Mouse (Mus musculus) CH12.LX (cell line): Measurements from ENCODE around the gene Mex3d. TPM values are rescaled to one million over a fixed set of nuclear protein-coding genes. Genes with fewer than 3 reads are reported as not detected.

Experiments used
- DNase-seq: peaks from one replicate; pipeline ENCODE4 v3.0.0-alpha.2; 2013; ENCODE audit errors: extremely low read depth
- H3K27ac ChIP-seq: 2 replicates; pipeline ENCODE4 v1.5.1; 2012; ENCODE audit warnings: low read depth, mild to moderate bottlenecking, control low read depth, moderate library complexity; ENCODE audit not compliant: insufficient read depth
- H3K27me3 ChIP-seq: replicated peaks from 2 replicates; pipeline ENCODE3; 2012; ENCODE audit warnings: inconsistent platforms
- H3K36me3 ChIP-seq, 2 experiments: replicated peaks in 1 of 2; 2 replicates each; pipeline versions ENCODE3 to v1.6.1; 2012; ENCODE audit warnings: inconsistent platforms in 1 of 2, low read length in 1 of 2, mild to moderate bottlenecking in 1 of 2, mixed read lengths in 1 of 2, moderate library complexity in 1 of 2; ENCODE audit not compliant: control insufficient read depth in 1 of 2, insufficient read depth in 1 of 2
- H3K4me1 ChIP-seq, 2 experiments: 2 replicates each; pipeline ENCODE4 v1.6.1; 2012; ENCODE audit warnings: inconsistent platforms in 1 of 2, moderate library complexity in 1 of 2; ENCODE audit not compliant: insufficient read depth in 2 of 2, control insufficient read depth in 1 of 2
- H3K4me2 ChIP-seq: 2 replicates; pipeline ENCODE4 v1.6.1; 2012; ENCODE audit warnings: low read depth, mild to moderate bottlenecking, control low read depth; ENCODE audit not compliant: poor library complexity, insufficient read depth, severe bottlenecking
- H3K4me3 ChIP-seq, 3 experiments: fragments of 150-350 bp in 1 of 3; sonication (generic) in 1 of 3; replicated peaks in 1 of 3; 2 replicates each; pipeline versions ENCODE3 to v1.5.1; 2011 to 2012; ENCODE audit warnings: low read depth in 2 of 3, low read length in 2 of 3, mild to moderate bottlenecking in 2 of 3, moderate library complexity in 2 of 3, control low read depth in 1 of 3, improper control_type of control experiment in 1 of 3, inconsistent platforms in 1 of 3, mixed read lengths in 1 of 3; ENCODE audit not compliant: poor library complexity in 1 of 3
- H3K79me2 ChIP-seq: replicated peaks from 2 replicates; pipeline ENCODE4 v1.6.1; 2012; ENCODE audit warnings: mild to moderate bottlenecking, moderate library complexity; ENCODE audit not compliant: control insufficient read depth, poor library complexity, insufficient read depth, severe bottlenecking; ENCODE audit errors: extremely low read depth
- H3K9ac ChIP-seq: 2 replicates; pipeline ENCODE4 v1.6.1; 2012; ENCODE audit warnings: low read depth, mild to moderate bottlenecking, control low read depth, moderate library complexity; ENCODE audit not compliant: insufficient read depth
- H3K9me3 ChIP-seq: replicated peaks from 2 replicates; pipeline ENCODE3; 2012; ENCODE audit warnings: low read length, inconsistent platforms, mixed read lengths
- CHD2 ChIP-seq: IDR thresholded peaks from 2 replicates; pipeline ENCODE4 v1.6.1; 2011; ENCODE audit warnings: low read length, improper control_type of control experiment
- CTCF ChIP-seq, 2 experiments: IDR thresholded peaks in 1 of 2; conservative IDR thresholded peaks in 1 of 2; 2 replicates each; pipeline ENCODE4 v1.5.1; 2011 to 2012; ENCODE audit warnings: low read depth in 2 of 2, low read length in 2 of 2, improper control_type of control experiment in 1 of 2, inconsistent platforms in 1 of 2, mild to moderate bottlenecking in 1 of 2, moderate library complexity in 1 of 2
- E2F4 ChIP-seq: IDR thresholded peaks from 2 replicates; pipeline ENCODE4 v1.6.1; 2011; ENCODE audit warnings: low read depth, low read length, improper control_type of control experiment; ENCODE audit not compliant: insufficient replicate concordance
- ELF1 ChIP-seq: IDR thresholded peaks from 2 replicates; pipeline ENCODE4 v1.6.1; 2014; ENCODE audit warnings: low read depth, mild to moderate bottlenecking, inconsistent platforms, low read length, improper control_type of control experiment
- EP300 ChIP-seq: IDR thresholded peaks from 2 replicates; pipeline ENCODE4 v1.6.1; 2011; ENCODE audit warnings: low read length, improper control_type of control experiment
- ETS1 ChIP-seq: conservative IDR thresholded peaks from 2 replicates; pipeline ENCODE4 v1.6.1; 2012; ENCODE audit warnings: low read depth, mild to moderate bottlenecking, inconsistent platforms, low read length, improper control_type of control experiment, moderate library complexity
- GABPA ChIP-seq: IDR thresholded peaks from 2 replicates; pipeline ENCODE4 v1.6.1; 2012; ENCODE audit warnings: low read depth, low read length, improper control_type of control experiment, inconsistent platforms; ENCODE audit not compliant: insufficient replicate concordance
- HCFC1 ChIP-seq: IDR thresholded peaks from 2 replicates; pipeline ENCODE4 v1.6.1; 2012; ENCODE audit warnings: low read depth, mild to moderate bottlenecking, inconsistent platforms, low read length, improper control_type of control experiment
- IRF4 ChIP-seq: IDR thresholded peaks from 2 replicates; pipeline ENCODE4 v1.6.1; 2014; ENCODE audit warnings: low read depth, mild to moderate bottlenecking, inconsistent platforms, low read length, improper control_type of control experiment
- JUN ChIP-seq: IDR thresholded peaks from 2 replicates; pipeline ENCODE4 v1.6.1; 2011; ENCODE audit warnings: low read depth, mild to moderate bottlenecking, low read length, improper control_type of control experiment, moderate library complexity; ENCODE audit not compliant: insufficient read depth
- KAT2A ChIP-seq: IDR thresholded peaks from 2 replicates; pipeline ENCODE4 v1.6.1; 2012; ENCODE audit warnings: low read length, improper control_type of control experiment, inconsistent platforms; ENCODE audit not compliant: insufficient replicate concordance
- MAX ChIP-seq: IDR thresholded peaks from 2 replicates; pipeline ENCODE4 v1.6.1; 2011; ENCODE audit warnings: low read length, improper control_type of control experiment
- MEF2A ChIP-seq: IDR thresholded peaks from 2 replicates; pipeline ENCODE4 v1.6.1; 2014; ENCODE audit warnings: low read depth, mild to moderate bottlenecking, inconsistent platforms, low read length, improper control_type of control experiment, borderline replicate concordance
- MXI1 ChIP-seq: IDR thresholded peaks from 2 replicates; pipeline ENCODE4 v1.6.1; 2011; ENCODE audit warnings: mild to moderate bottlenecking, low read depth, low read length, improper control_type of control experiment
- POLR2AphosphoS2 ChIP-seq: IDR thresholded peaks from 2 replicates; pipeline ENCODE4 v1.6.1; 2011; ENCODE audit warnings: low read depth, low read length, improper control_type of control experiment
- RAD21 ChIP-seq: IDR thresholded peaks from 2 replicates; pipeline ENCODE4 v1.6.1; 2011; ENCODE audit warnings: low read depth, mild to moderate bottlenecking, low read length, improper control_type of control experiment, moderate library complexity
- RCOR1 ChIP-seq: conservative IDR thresholded peaks from 2 replicates; pipeline ENCODE4 v1.6.1; 2012; ENCODE audit warnings: low read depth, mild to moderate bottlenecking, inconsistent platforms, low read length, improper control_type of control experiment
- SIN3A ChIP-seq: IDR thresholded peaks from 2 replicates; pipeline ENCODE4 v1.6.1; 2012; ENCODE audit warnings: low read length, improper control_type of control experiment, inconsistent platforms
- SMC3 ChIP-seq: IDR thresholded peaks from 2 replicates; pipeline ENCODE4 v1.6.1; 2011; ENCODE audit warnings: low read depth, low read length, improper control_type of control experiment
- TBP ChIP-seq: conservative IDR thresholded peaks from 2 replicates; pipeline ENCODE4 v1.6.1; 2011; ENCODE audit warnings: low read depth, low read length, improper control_type of control experiment
- TCF12 ChIP-seq: IDR thresholded peaks from 2 replicates; pipeline ENCODE4 v1.6.1; 2014; ENCODE audit warnings: low read depth, mild to moderate bottlenecking, inconsistent platforms, low read length, improper control_type of control experiment
- UBTF ChIP-seq: IDR thresholded peaks from 2 replicates; pipeline ENCODE4 v1.6.1; 2012; ENCODE audit warnings: low read depth, mild to moderate bottlenecking, inconsistent platforms, low read length, improper control_type of control experiment, moderate library complexity
- USF1 ChIP-seq: IDR thresholded peaks from 2 replicates; pipeline ENCODE4 v1.6.1; 2014; ENCODE audit warnings: low read depth, mild to moderate bottlenecking, inconsistent platforms, low read length, improper control_type of control experiment
- dilution Hi-C: fragments of 300-500 bp; cut with MboI; formaldehyde crosslinking; loops from 2 replicates; pipeline ENCODE4 v1.14.3; 2020; ENCODE audit warnings: low sequenced_read_pairs; ENCODE audit not compliant: extremely low pct_unique_long_range_greater_than_20kb, extremely low pct_ligation_motif_present
- in situ Hi-C: fragments of 300-500 bp; cut with MboI; formaldehyde crosslinking; loops from 3 replicates; pipeline ENCODE4 v1.14.3; 2019; ENCODE audit warnings: low sequenced_read_pairs, low pct_ligation_motif_present, low pct_unique_long_range_greater_than_20kb, mixed read lengths
- polyA plus RNA-seq: library from polyadenylated mRNA; unstranded; fragments of >175 nt; gene quantifications from 2 replicates; pipeline ENCODE4 v1.2.1, GENCODE M21; 2012; ENCODE audit warnings: low read depth; ENCODE audit not compliant: insufficient read length
- total RNA-seq, 2 experiments: library from RNA; depleted of rRNA; stranded (reverse); fragments of 300-350 nt in 1 of 2; fragments of >200 nt in 1 of 2; gene quantifications; 2 replicates each; pipeline ENCODE4 v1.2.3; 2012 to 2014

Mex3d gene
- total and polyA plus RNA-seq, 3 experiments: 5.9 to 8.5 (median 6.6) TPM

DNA sequence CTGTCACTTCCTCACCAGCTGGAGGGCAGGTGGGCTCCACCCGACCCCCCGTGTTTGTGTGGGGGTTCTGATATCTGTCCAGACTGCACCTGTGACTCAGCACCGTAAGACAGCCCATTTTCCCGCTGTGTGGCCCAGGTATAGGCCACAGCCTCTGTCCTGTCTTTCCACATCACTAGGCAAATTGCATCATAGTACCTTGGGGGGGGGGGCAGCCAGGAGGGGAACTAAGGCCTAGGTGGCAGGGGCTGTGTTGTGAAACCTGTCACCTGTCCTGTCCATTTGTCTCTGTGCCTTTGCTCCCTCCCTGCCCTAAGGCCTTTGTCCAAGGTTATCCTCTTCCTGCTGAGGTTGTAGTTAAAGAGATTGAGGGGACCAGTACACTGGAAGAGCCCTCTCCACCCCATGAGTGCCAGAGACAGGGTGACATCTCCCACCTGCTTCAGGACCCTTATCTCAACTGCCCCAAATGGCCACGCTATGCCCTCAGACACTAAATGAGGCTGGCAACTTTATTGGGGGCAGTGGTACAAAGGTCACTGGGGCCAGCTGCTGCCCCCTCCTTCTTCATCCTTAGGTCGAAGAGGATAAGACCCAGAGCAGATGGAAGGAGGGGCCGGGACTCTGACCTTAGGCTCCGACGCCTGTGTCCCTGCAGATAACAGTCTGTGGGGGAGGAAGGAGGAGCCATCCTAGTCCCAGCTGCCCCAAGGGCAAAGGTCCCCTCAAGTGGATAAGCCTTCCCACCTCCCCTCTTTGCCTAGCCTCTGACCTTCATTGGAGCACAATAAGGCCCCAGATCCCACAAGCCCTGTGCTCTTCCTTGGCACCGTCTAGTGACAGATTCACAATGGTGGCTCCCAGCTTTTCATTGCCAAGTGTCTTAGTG is 55.6 kb downstream of the Mex3d start:
- H3K9me3 ChIP-seq: peaks cover 5% of the 10 kb centered on the region
- TF ChIP-seq MEF2A (no peak), SMC3 (no peak), IRF4 (no peak), EP300 (no peak), CTCF (conservative IDR thresholded peaks at IDR 0.05 in 1 of 2, IDR thresholded peaks at IDR 0.05 in 1 of 2; ENCODE audit: low read depth in 2 of 2, low read length in 2 of 2) (no peak), MXI1 (no peak), UBTF (no peak), RAD21 (no peak), CHD2 (no peak), E2F4 (no peak), POLR2AphosphoS2 (no peak), GABPA (no peak), ETS1 (no peak), KAT2A (no peak), ELF1 (no peak), SIN3A (no peak), RCOR1 (no peak), TCF12 (no peak), TBP (no peak)
- peak overlapping the region; percentile 58 for H3K4me2 ChIP-seq
- H3K4me3 ChIP-seq: peak overlapping the region in 1 of 3 experiments; percentile 55
- peaks cover 22 to 28% of the 10 kb centered on the region in 2 experiments for H3K36me3 ChIP-seq
- peaks cover 50% of the 10 kb centered on the region for H3K27me3 ChIP-seq
- no peak for DNase-seq
- H3K79me2 ChIP-seq: no peaks in the 10 kb centered on the region
- H3K4me1 ChIP-seq: peaks cover 30 to 48% of the 10 kb centered on the region in 2 experiments
- peak overlapping the region; percentile 41 for H3K9ac ChIP-seq
- no peak overlapping the region for H3K27ac ChIP-seq
- dilution Hi-C loops (no loop called here), in situ Hi-C loops (no loop called here)

DNA sequence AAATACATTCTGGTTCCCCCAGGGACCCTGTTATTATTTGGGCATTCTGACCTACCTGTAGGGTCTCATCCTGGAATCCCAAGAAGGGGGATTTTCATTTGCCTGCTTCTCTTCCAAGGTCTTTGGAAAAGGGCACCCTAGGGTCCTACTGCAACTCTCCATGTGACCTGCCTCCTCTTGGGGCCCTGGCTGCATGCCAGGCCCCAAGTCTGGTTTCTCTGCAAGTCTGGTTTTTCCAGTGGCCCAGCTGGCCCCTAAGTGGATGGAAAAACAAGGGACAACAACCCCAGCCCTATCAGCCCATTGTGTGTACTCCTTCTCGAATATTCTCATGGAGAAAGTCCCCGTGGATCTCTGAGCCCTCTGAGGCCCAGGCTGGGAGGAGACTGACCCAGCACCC is 56.6 kb downstream of the Mex3d start:
- in situ Hi-C loops (no loop called here), dilution Hi-C loops (no loop called here)
- Histone ChIP-seq H3K4me2 (peak overlapping the region; percentile 58), H3K27me3 (peaks cover 56% of the 10 kb centered on the region), H3K9ac (peak overlapping the region; percentile 41), H3K4me1 (peaks cover 25 to 40% of the 10 kb centered on the region in 2 experiments), H3K27ac (no peak overlapping the region), H3K9me3 (peaks cover 5% of the 10 kb centered on the region), H3K36me3 (peaks cover 17 to 22% of the 10 kb centered on the region in 2 experiments), H3K4me3 (peak overlapping the region; percentile 55 to 71 (median 55)), H3K79me2 (no peaks in the 10 kb centered on the region)
- DNase-seq: no peak
- no peak for TF ChIP-seq USF1
- TF ChIP-seq MXI1: peak; percentile 28; the same call in 1 of the 2 replicates
- no peak for TF ChIP-seq HCFC1
- TF ChIP-seq JUN: no peak
- TF ChIP-seq MAX: 0 out of 2 replicates have a peak, but pooled peaks have one; percentile 17
- 0 out of 2 replicates have a peak, but pooled peaks have one; percentile 16 for TF ChIP-seq TCF12
- TF ChIP-seq RCOR1: no peak
- 0 out of 2 replicates have a peak, but pooled peaks have one; percentile 15 for TF ChIP-seq IRF4
- TF ChIP-seq ETS1: no peak
